In the genomic region with DNA sequence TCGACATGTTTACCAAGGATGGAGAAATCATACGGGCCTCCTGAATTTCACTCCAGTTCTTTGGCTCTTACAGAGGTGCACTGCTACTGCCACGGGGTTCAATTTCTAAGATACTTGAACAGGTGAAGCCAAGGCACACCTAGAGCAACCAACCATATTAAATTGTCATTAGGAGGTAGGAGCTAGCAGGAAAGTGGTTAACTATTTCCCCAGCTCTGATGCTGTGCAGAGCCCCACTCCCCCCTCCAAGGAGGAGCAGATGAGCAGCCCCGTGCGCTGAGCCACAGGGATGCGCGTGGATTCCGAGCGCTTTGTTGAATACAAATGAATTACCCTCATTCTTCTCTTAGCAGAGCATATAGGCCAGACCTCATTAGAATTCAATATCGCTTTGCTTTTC, we compare ENCODE assay signal across 9 mouse cellular contexts.
DNase-seq lines count a peak whose midpoint lies in the region; ATAC-seq lines count a peak whose summit lies in the region.
"Had no signal": no experiment of that assay in that cellular context is flagged by ENCODE, and none has a peak within 500 bp of the region (broad histone marks: within the 10 kb centered on the region; RNA-seq: fewer than 3 reads in every experiment).

No protein-coding gene starts in this region.

- H3K36me3 ChIP-seq in forebrain, embryonic 15.5 days = no peaks in the 10 kb centered on the region
- no peaks in the 10 kb centered on the region for H3K36me3 ChIP-seq in midbrain, embryonic 14.5 days (ENCODE audit: control insufficient read depth, insufficient read depth, low read length)

- peaks cover 5% of the 10 kb centered on the region; the same call in 1 of the 2 replicates for H3K27me3 ChIP-seq in forebrain, embryonic 15.5 days
- H3K27me3 ChIP-seq in midbrain, embryonic 14.5 days (ENCODE audit: control insufficient read depth, insufficient read depth, low read length) = peaks cover 10% of the 10 kb centered on the region; the same call in 1 of the 2 replicates

- H3K9ac ChIP-seq in forebrain, embryonic 15.5 days (replicated peaks) = peak overlapping the region; percentile 42
- peak overlapping the region; percentile 46; the same call in 1 of the 2 replicates for H3K9ac ChIP-seq in midbrain, embryonic 14.5 days (replicated peaks; ENCODE audit: low read length)

- H3K4me2 ChIP-seq in forebrain, embryonic 15.5 days (replicated peaks) = peak overlapping the region; percentile 41
- peak overlapping the region; percentile 41 for H3K4me2 ChIP-seq in midbrain, embryonic 14.5 days (ENCODE audit: low read length)

- 0 out of 2 replicates have a peak overlapping the region, but pooled peaks have one; percentile 10 for H3K4me3 ChIP-seq in forebrain, embryonic 15.5 days
- H3K4me3 ChIP-seq in midbrain, embryonic 14.5 days (replicated peaks; ENCODE audit: low read depth, low read length) = no peak overlapping the region

- peaks cover 55% of the 10 kb centered on the region for H3K4me1 ChIP-seq in forebrain, embryonic 15.5 days
- H3K4me1 ChIP-seq in midbrain, embryonic 14.5 days (ENCODE audit: control insufficient read depth, insufficient read depth, low read length) = peaks cover 63% of the 10 kb centered on the region

- 8% methylated on average over 10 of the region's 10 CpGs for WGBS in forebrain, embryonic 15.5 days
- 9% methylated on average over 10 of the region's 10 CpGs for WGBS in midbrain, embryonic 14.5 days

- peak; percentile 36 to 38 for DNase-seq in layer of hippocampus, postnatal 10 days (ENCODE audit: low spot score in 2 of 2)
- no peak for DNase-seq in layer of hippocampus, adult 9-11 months
- peak; percentile 59 to 68 for DNase-seq in cerebellum, adult 18-20 months
- peak; percentile 88 for DNase-seq in midbrain, embryonic 14.5 days
- no peak for DNase-seq in kidney, postnatal 10 days
- no peak for DNase-seq in testis, postnatal 14 days (ENCODE audit: low spot score)
- DNase-seq in kidney, postnatal 4 days = no peak

- H3K9me3 ChIP-seq in forebrain, embryonic 15.5 days = no peaks in the 10 kb centered on the region
- H3K9me3 ChIP-seq in midbrain, embryonic 14.5 days (ENCODE audit: control insufficient read depth, low read length) = no peaks in the 10 kb centered on the region

- peak overlapping the region; percentile 95 for H3K27ac ChIP-seq in forebrain, embryonic 15.5 days (replicated peaks)
- peak overlapping the region; percentile 96 for H3K27ac ChIP-seq in midbrain, embryonic 14.5 days (replicated peaks; ENCODE audit: low read depth, low read length)

- ATAC-seq in forebrain, embryonic 15.5 days (replicated peaks) = peak; percentile 67
- ATAC-seq in midbrain, embryonic 14.5 days (ENCODE audit: low FRiP score, low TSS enrichment) = peak; percentile 87
- ATAC-seq: CD4-positive, CD25-positive, alpha-beta regulatory T cell, adult 4 months had no signal

Comparison
In these comparisons a context has a peak if more than half of its experiments do, and no peak if none do; other contexts are left out.
1. DNase-seq: peak in layer of hippocampus, postnatal 10 days (2 of 2), cerebellum, adult 18-20 months (2 of 2) and midbrain, embryonic 14.5 days (single experiment); none in layer of hippocampus, adult 9-11 months (single experiment), kidney, postnatal 10 days (single experiment), testis, postnatal 14 days (single experiment) and kidney, postnatal 4 days (0 of 2).